ENCODE assay signal across 17 mouse cellular contexts in the genomic region with DNA sequence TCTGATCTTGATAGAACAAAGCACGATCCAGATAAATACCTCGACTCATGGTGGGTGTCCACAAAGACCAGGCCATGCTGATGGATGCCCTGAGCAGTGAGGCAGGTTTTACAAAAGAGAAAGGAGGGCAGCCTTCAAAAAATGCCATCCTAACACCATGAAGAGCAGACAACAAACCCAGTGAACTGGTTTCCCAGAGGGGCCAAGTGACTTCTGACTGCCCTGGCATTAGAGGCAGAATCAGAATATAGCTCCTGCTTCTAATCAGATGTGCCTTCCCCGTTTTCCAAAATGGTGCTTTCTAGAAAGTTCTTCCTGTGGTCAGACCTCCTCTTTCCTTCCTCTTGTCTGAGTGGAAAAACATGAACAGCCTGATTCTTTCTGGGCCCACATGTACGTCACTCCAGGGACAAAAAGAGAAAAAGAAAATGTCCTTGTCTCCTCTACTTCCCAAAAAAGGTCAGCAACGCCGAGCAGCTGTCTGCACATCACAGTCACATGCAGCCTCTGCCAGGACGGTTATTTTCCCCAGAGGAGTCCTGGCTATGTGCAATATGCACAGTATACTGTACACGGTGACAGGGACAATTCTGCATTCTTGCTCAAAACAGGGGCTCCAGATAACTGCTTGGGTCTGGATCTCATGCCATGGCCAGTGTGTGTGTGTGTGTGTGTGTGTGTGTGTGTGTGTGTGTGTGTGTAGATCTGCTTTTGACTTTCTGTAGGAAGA.
DNase-seq lines count a peak whose midpoint lies in the region; ATAC-seq and TF ChIP-seq lines count a peak whose summit lies in the region.
"Had no signal": no experiment of that assay in that cellular context is flagged by ENCODE, and none has a peak within 500 bp of the region (broad histone marks: within the 10 kb centered on the region; RNA-seq: fewer than 3 reads in every experiment).

No protein-coding gene starts in this region.

- ATAC-seq in heart, embryonic 12.5 days (ENCODE audit: insufficient number of reproducible peaks, low FRiP score), result no peak
- no peak for ATAC-seq in heart, embryonic 13.5 days (ENCODE audit: extremely low read depth, insufficient number of reproducible peaks, low FRiP score, low TSS enrichment)
- peak; percentile 71 for ATAC-seq in lung, postnatal 0 days
- ATAC-seq: forebrain, embryonic 13.5 days; intestine, embryonic 16.5 days; midbrain, embryonic 13.5 days had no signal

- DNase-seq in heart, adult 8-10 months (ENCODE audit: low spot score), result peak; percentile 48
- peak; percentile 48 for DNase-seq in lung, postnatal 0 days (ENCODE audit: low spot score)
- DNase-seq in left cerebral cortex, adult 8-10 months (ENCODE audit: low spot score in 2 of 2), result no peak
- DNase-seq in frontal cortex, adult 2 months (ENCODE audit: extremely low spot score in 1 of 2, low spot score in 1 of 2), result no peak
- DNase-seq: cerebellum, adult 9-11 months; gastrocnemius, postnatal 14 days; right cerebral cortex, adult 18-20 months had no signal

- no peak for TF ChIP-seq EP300 in lung, postnatal 0 days (IDR thresholded peaks at IDR 0.05)

- 34% methylated on average over 8 of the region's 8 CpGs for WGBS in heart, embryonic 12.5 days
- 32% methylated on average over 8 of the region's 8 CpGs for WGBS in heart, embryonic 13.5 days
- 45% methylated on average over 8 of the region's 8 CpGs for WGBS in lung, postnatal 0 days

- H3K27ac ChIP-seq in heart, embryonic 12.5 days (ENCODE audit: poor library complexity, severe bottlenecking), result no peak overlapping the region
- peak overlapping the region; percentile 45 for H3K27ac ChIP-seq in brown adipose tissue, adult 24 weeks (replicated peaks; ENCODE audit: low read depth, low read length)
- peak overlapping the region; percentile 65; the same call in 1 of the 2 replicates for H3K27ac ChIP-seq in heart, embryonic 13.5 days (replicated peaks)
- H3K27ac ChIP-seq in lung, postnatal 0 days (ENCODE audit: low read length), result no peak overlapping the region
- H3K27ac ChIP-seq: forebrain, embryonic 13.5 days; hindbrain, embryonic 14.5 days; liver, embryonic 15.5 days; midbrain, embryonic 13.5 days; neural tube, embryonic 12.5 days; stomach, postnatal 0 days had no signal

- 0 out of 2 replicates have a peak, but pooled peaks cover 3% of the 10 kb centered on the region for H3K27me3 ChIP-seq in heart, embryonic 12.5 days (replicated peaks)
- H3K27me3 ChIP-seq in heart, embryonic 13.5 days (replicated peaks), result peaks cover 4% of the 10 kb centered on the region; the same call in 1 of the 2 replicates
- H3K27me3 ChIP-seq in lung, postnatal 0 days (replicated peaks; ENCODE audit: insufficient read depth, low read length), result no peaks in the 10 kb centered on the region
- H3K27me3 ChIP-seq: forebrain, embryonic 13.5 days; liver, embryonic 15.5 days; midbrain, embryonic 13.5 days; neural tube, embryonic 12.5 days had no signal

- H3K4me3 ChIP-seq in heart, embryonic 12.5 days, result no peak overlapping the region
- no peak overlapping the region for H3K4me3 ChIP-seq in brown adipose tissue, adult 24 weeks (ENCODE audit: insufficient read depth, low read depth, low read length)
- H3K4me3 ChIP-seq in heart, embryonic 13.5 days, result no peak overlapping the region
- H3K4me3 ChIP-seq in lung, postnatal 0 days (ENCODE audit: low read depth, low read length), result no peak overlapping the region
- H3K4me3 ChIP-seq: forebrain, embryonic 13.5 days; liver, embryonic 15.5 days; midbrain, embryonic 13.5 days; neural tube, embryonic 12.5 days had no signal

- H3K36me3 ChIP-seq in heart, embryonic 12.5 days, result no peaks in the 10 kb centered on the region
- no peaks in the 10 kb centered on the region for H3K36me3 ChIP-seq in heart, embryonic 13.5 days
- no peaks in the 10 kb centered on the region for H3K36me3 ChIP-seq in lung, postnatal 0 days (ENCODE audit: insufficient read depth, low read length)
- H3K36me3 ChIP-seq: liver, embryonic 15.5 days; midbrain, embryonic 13.5 days; neural tube, embryonic 12.5 days had no signal

- no peak for TF ChIP-seq CTCF in lung, postnatal 0 days (IDR thresholded peaks at IDR 0.05)

- no peak overlapping the region for H3K9ac ChIP-seq in heart, embryonic 12.5 days
- H3K9ac ChIP-seq in heart, embryonic 13.5 days, result no peak overlapping the region
- no peak overlapping the region for H3K9ac ChIP-seq in lung, postnatal 0 days (replicated peaks; ENCODE audit: low read depth)
- H3K9ac ChIP-seq: forebrain, embryonic 13.5 days; hindbrain, embryonic 14.5 days; liver, embryonic 15.5 days; midbrain, embryonic 13.5 days; neural tube, embryonic 12.5 days had no signal

- H3K4me1 ChIP-seq in heart, embryonic 12.5 days (replicated peaks), result peaks cover 22% of the 10 kb centered on the region
- no peaks in the 10 kb centered on the region for H3K4me1 ChIP-seq in brown adipose tissue, adult 24 weeks (ENCODE audit: control insufficient read depth, insufficient read depth, insufficient read length, low read length)
- peaks cover 22% of the 10 kb centered on the region for H3K4me1 ChIP-seq in heart, embryonic 13.5 days
- H3K4me1 ChIP-seq in lung, postnatal 0 days (ENCODE audit: insufficient read depth, low read depth, low read length), result no peaks in the 10 kb centered on the region
- H3K4me1 ChIP-seq: liver, embryonic 15.5 days; midbrain, embryonic 13.5 days; neural tube, embryonic 12.5 days had no signal

- H3K4me2 ChIP-seq in heart, embryonic 12.5 days, result no peak overlapping the region
- H3K4me2 ChIP-seq in heart, embryonic 13.5 days, result no peak overlapping the region
- no peak overlapping the region for H3K4me2 ChIP-seq in lung, postnatal 0 days (replicated peaks; ENCODE audit: low read depth, low read length)
- H3K4me2 ChIP-seq: forebrain, embryonic 13.5 days; hindbrain, embryonic 14.5 days; liver, embryonic 15.5 days; midbrain, embryonic 13.5 days; neural tube, embryonic 12.5 days had no signal

- H3K9me3 ChIP-seq in heart, embryonic 12.5 days (replicated peaks), result no peaks in the 10 kb centered on the region
- no peaks in the 10 kb centered on the region for H3K9me3 ChIP-seq in heart, embryonic 13.5 days
- H3K9me3 ChIP-seq in lung, postnatal 0 days (ENCODE audit: low read length), result no peaks in the 10 kb centered on the region
- H3K9me3 ChIP-seq: forebrain, embryonic 13.5 days; liver, embryonic 15.5 days; midbrain, embryonic 13.5 days; neural tube, embryonic 12.5 days had no signal

Comparison
In these comparisons a context has a peak if more than half of its experiments do, and no peak if none do; other contexts are left out.
1. H3K27ac ChIP-seq: peak in brown adipose tissue, adult 24 weeks (single experiment) and heart, embryonic 13.5 days (single experiment); none in heart, embryonic 12.5 days (single experiment) and lung, postnatal 0 days (single experiment).
2. DNase-seq: peak in heart, adult 8-10 months (single experiment) and lung, postnatal 0 days (single experiment); none in left cerebral cortex, adult 8-10 months (0 of 2) and frontal cortex, adult 2 months (0 of 2).